Mouse (Mus musculus): ENCODE results near the gene Commd1. TPM values are rescaled to one million over a fixed set of nuclear protein-coding genes. Genes with fewer than 3 reads are reported as not detected.

Commd1 gene
- polyA plus RNA-seq, 1 experiment from 2014 or later: 222 TPM

DNA sequence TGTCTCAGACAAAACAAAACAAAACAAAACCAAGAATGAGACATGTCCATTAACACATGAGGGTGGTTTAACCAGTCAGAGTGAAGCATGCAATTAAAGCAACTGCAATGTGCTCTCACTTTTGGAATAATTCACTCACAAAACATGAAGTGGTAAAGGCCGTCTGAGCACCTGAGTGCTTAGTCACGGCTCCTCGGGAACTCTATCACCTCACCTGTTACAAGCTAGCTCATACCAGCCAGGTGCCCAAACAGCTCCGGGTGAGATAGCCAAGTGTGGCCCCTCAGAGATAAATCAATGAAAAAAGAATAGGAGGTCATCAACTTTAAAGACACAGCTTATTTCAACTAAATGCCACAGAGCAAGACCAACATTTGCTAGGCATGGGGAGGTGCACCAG is 127.6 kb downstream of the Commd1 start:
- H3K27ac ChIP-seq: peak overlapping the region; percentile 55; the same call in 1 of the 2 replicates
- WGBS (ENCODE audit: insufficient replicate concordance): 40% methylated on average over 4 of the region's 4 CpGs
- H3K4me3 ChIP-seq: no peak overlapping the region
- no peaks in the 10 kb centered on the region for H3K9me3 ChIP-seq (replicated peaks)
- ATAC-seq: no peak
- no peak overlapping the region for H3K4me2 ChIP-seq
- peaks cover 87% of the 10 kb centered on the region for H3K4me1 ChIP-seq
- H3K27me3 ChIP-seq (replicated peaks): peaks cover 12% of the 10 kb centered on the region
- peaks cover 2% of the 10 kb centered on the region; the same call in 1 of the 2 replicates for H3K36me3 ChIP-seq
- H3K9ac ChIP-seq: no peak overlapping the region

DNA sequence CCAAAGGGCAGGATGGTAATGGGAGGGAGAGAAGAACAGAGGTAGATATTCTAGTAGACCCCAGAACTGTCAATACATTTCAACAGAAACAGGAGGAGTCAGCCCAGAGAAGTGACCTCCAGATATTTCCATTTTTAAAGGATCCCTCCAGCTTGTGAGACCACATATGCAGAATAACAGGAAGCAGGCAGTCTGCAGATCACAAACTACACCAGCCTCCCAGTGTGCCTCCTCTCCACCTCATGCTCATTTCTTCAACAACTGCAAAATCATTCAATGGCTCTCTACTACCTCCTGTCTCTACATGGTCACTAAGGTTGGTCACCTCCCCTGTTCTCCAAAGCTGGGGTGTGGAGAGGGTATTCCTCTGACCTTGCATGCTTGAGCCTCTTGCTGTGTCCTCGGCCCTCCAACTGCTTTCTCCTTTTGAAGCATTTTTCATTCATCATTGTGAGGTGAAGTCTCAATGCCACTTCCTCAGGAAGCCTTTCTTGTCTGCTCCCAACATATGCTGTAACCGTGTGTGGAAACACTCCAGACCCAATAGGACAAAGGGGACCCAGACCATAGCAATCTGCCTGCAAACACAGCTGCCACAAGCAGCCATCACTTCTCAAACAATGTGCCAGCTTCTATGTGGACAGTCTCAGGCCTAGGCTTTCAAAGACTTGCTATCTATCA is 128.6 kb downstream of the Commd1 start:
- peaks cover 10% of the 10 kb centered on the region for H3K27me3 ChIP-seq (replicated peaks)
- H3K36me3 ChIP-seq: peaks cover 2% of the 10 kb centered on the region; the same call in 1 of the 2 replicates
- H3K9me3 ChIP-seq (replicated peaks): no peaks in the 10 kb centered on the region
- H3K4me1 ChIP-seq: peaks cover 92% of the 10 kb centered on the region
- H3K4me2 ChIP-seq: 0 out of 2 replicates have a peak overlapping the region, but pooled peaks have one; percentile 13
- H3K9ac ChIP-seq: no peak overlapping the region
- ATAC-seq: no peak
- WGBS (ENCODE audit: insufficient replicate concordance): 25% methylated on average over 2 of the region's 2 CpGs
- H3K27ac ChIP-seq: peak overlapping the region; percentile 55
- no peak overlapping the region for H3K4me3 ChIP-seq

DNA sequence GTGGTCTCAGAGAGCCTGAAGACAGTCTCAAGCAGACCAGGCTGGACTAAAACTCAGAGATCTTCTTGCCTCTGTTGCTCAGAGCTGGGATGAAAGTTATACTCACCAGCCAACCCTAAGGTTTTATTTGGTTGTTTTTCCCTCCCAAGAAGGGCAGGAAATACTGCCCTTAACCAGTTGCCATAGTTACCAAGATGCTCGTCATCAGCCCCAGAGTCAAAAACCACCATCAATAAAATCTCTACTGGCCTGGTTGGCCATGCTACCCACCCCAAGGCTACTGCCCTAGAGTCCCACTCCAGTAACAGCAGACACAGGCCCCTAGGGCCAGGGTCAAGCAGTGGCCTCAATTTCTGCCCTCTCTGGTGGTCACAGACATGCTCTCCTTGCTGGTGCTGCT is 129.7 kb downstream of the Commd1 start:
- ATAC-seq: no peak
- H3K4me2 ChIP-seq: no peak overlapping the region

DNA sequence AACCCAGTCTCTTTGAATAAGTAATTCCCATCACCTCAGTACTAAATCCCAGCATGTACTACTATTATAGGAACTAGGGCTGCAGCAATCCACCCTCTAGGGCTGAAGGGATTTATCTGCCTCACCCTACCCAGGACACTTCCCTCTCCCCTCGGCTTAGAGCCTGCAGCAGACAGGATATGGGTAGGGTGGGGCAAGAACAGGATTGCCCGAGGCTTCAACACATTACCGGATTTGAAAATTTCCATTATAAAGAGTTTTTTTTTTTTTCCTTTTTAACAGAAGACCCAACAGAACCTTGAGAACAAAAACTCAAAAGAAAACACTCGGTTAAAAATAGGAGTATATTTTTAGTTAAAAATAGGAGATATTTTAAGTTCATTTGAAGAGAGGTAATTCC is 130.8 kb downstream of the Commd1 start:
- Histone ChIP-seq H3K9ac (no peak overlapping the region), H3K4me2 (no peak overlapping the region), H3K27me3 (replicated peaks) (no peaks in the 10 kb centered on the region), H3K4me3 (no peak overlapping the region), H3K27ac (no peak overlapping the region), H3K36me3 (peaks cover 2% of the 10 kb centered on the region; the same call in 1 of the 2 replicates), H3K4me1 (peaks cover 95% of the 10 kb centered on the region), H3K9me3 (replicated peaks) (no peaks in the 10 kb centered on the region)
- ATAC-seq: no peak
- 20% methylated on average over 4 of the region's 4 CpGs for WGBS (ENCODE audit: insufficient replicate concordance)

More for the DNA sequence above, 129.7 kb downstream of the Commd1 start:
- Histone ChIP-seq H3K27ac (peak overlapping the region; percentile 55), H3K36me3 (peaks cover 2% of the 10 kb centered on the region; the same call in 1 of the 2 replicates), H3K4me1 (peaks cover 92% of the 10 kb centered on the region), H3K27me3 (replicated peaks) (no peaks in the 10 kb centered on the region), H3K9ac (no peak overlapping the region), H3K4me3 (no peak overlapping the region), H3K9me3 (replicated peaks) (no peaks in the 10 kb centered on the region)
- WGBS (ENCODE audit: insufficient replicate concordance): 57% methylated on average over 1 of the region's 1 CpGs

DNA sequence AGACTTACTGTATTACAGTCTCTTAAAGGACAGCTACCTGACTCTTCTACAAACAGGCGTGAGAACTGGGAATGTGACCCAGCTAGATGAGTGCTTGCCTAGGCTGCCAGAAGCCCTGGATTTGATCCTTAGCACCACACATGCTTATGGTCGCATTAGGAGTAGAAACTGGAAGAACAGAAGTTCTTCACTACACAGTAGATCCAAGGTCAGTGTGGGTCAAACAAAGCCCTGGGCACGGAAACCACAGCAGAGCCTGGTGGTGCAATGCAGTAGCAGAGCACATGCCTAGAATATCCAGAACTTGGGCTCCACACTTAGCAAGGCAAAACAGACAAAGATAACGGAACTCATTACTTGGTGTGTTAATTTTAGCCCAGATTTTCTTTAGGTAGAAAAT is 132.1 kb downstream of the Commd1 start:
- no peaks in the 10 kb centered on the region for H3K9me3 ChIP-seq (replicated peaks)
- H3K4me2 ChIP-seq: no peak overlapping the region
- H3K27ac ChIP-seq: no peak overlapping the region
- H3K36me3 ChIP-seq: peaks cover 2% of the 10 kb centered on the region; the same call in 1 of the 2 replicates
- ATAC-seq: no peak
- H3K27me3 ChIP-seq (replicated peaks): no peaks in the 10 kb centered on the region
- no peak overlapping the region for H3K4me3 ChIP-seq
- peaks cover 97% of the 10 kb centered on the region for H3K4me1 ChIP-seq
- WGBS (ENCODE audit: insufficient replicate concordance): 52% methylated on average over 4 of the region's 4 CpGs
- no peak overlapping the region for H3K9ac ChIP-seq

DNA sequence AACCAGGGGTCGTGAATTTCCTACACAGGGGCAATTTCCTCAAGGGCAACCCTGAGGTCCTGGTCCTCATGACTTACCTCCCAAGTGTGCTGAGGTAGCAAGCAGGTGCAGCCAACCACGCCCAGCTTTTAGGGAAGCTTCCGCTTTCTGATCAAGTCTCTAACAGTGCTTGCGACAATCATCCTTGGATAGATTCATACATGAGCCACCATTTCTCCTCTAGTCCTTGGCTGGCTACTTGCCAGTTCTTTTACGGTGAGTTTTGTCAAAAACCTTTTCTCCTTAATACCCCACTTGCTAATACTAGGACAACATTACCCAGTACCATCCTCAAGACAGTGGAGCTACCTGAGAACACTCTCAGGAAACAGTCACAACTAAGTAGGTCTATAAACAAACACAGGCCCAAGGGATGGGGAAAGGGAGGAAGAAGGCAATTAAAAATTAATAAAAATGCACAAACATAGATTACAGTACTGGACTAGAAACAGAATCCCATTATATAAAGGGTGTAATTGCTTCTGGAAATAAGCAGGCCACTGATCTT is 133.5 kb downstream of the Commd1 start:
- Histone ChIP-seq H3K9me3 (replicated peaks) (no peaks in the 10 kb centered on the region), H3K4me1 (peaks cover 97% of the 10 kb centered on the region), H3K4me3 (no peak overlapping the region), H3K27me3 (replicated peaks) (no peaks in the 10 kb centered on the region), H3K27ac (peak overlapping the region; percentile 75), H3K9ac (peak overlapping the region; percentile 10; the same call in 1 of the 2 replicates), H3K36me3 (peaks cover 2% of the 10 kb centered on the region; the same call in 1 of the 2 replicates), H3K4me2 (peak overlapping the region; percentile 49)
- WGBS (ENCODE audit: insufficient replicate concordance): 35% methylated on average over 5 of the region's 5 CpGs
- ATAC-seq: no peak

DNA sequence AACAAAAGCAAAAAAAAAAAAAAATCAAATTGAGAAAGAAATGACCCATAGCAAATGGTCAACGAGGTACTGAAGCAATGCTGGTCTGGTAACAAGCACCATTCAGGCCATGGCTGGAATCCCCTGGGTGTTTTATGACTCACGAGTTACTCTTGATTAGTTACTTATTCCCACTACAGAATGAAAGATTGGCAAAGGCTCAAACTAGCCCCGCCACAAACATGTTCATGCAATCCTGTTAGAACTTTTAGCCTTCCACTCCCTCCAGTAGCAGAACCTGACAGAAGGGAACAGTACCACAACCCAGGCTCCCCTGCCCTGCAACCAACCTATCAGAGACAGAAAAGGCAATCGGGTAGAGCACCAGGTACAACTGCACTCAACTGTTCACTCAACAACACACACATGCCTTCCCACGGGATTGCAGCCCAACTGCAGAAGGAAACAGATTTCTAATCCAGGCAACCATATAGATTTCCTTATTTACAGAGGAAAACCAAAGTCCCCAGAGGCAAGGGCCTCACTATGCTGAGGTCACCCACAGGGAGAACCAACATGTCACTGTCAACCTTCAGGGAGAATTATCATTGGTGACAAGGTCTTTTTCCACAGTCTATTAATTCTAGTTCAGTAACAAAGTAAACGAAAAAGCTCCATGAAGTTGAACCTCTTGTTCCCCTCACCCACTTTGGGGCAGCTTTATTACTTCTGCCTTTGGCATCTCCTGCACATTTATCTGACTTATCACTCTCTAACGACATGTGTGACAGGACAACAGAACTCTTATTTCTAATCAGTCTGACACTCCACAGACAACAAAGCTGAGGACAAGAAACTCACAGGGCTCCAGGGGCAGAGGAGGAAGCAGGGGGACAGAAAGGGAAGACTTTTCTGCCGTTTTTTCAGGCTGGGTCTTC is 134.2 kb downstream of the Commd1 start:
- no peaks in the 10 kb centered on the region for H3K27me3 ChIP-seq (replicated peaks)
- no peaks in the 10 kb centered on the region for H3K9me3 ChIP-seq (replicated peaks)
- H3K4me3 ChIP-seq: no peak overlapping the region
- WGBS (ENCODE audit: insufficient replicate concordance): 34% methylated on average over 8 of the region's 8 CpGs
- peak; percentile 30; the same call in 1 of the 2 replicates for ATAC-seq
- 0 out of 2 replicates have a peak overlapping the region, but pooled peaks have one; percentile 10 for H3K9ac ChIP-seq
- H3K36me3 ChIP-seq: no peaks in the 10 kb centered on the region
- peak overlapping the region; percentile 49 for H3K4me2 ChIP-seq
- peak overlapping the region; percentile 75 for H3K27ac ChIP-seq
- peaks cover 97% of the 10 kb centered on the region for H3K4me1 ChIP-seq

DNA sequence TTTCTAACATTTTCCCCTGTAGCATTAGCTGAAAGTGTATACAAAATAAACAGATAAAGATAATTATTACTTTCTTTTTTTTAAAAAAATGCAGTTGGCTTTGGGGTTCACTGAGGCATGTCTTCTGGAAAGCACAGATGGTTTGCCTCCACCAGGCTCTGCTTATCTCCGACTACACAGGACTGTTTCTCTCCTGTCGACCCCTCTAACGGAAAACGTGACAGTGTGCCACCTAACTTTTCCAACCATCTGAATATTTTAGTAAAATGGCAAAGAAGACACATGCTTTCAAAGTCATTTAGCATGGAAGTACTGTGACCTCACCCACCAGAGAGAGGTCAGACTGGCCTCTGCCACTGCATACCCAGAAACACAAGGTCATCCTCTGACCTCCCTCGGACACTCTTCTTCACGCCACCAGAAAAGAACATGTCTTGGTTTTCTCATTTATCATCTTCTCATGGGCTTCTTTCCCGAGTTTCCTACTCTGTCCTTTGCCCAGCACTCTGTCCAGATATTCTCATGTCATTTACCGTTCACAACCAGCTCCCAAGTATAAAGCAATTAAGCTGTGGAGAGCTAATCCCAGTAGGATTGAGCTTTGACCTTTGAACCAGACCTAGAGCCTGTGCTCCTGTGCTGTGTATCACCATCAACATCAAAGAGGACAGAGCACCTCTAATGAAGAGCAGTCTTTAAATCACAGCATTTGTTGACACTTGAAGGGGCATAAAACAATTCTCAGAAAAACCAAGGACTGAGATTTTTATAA is 135.0 kb downstream of the Commd1 start:
- Histone ChIP-seq H3K27me3 (replicated peaks) (no peaks in the 10 kb centered on the region), H3K9ac (no peak overlapping the region), H3K4me1 (peaks cover 97% of the 10 kb centered on the region), H3K4me2 (peak overlapping the region; percentile 48), H3K36me3 (no peaks in the 10 kb centered on the region), H3K27ac (peak overlapping the region; percentile 70), H3K4me3 (no peak overlapping the region), H3K9me3 (replicated peaks) (no peaks in the 10 kb centered on the region)
- peak; percentile 48; the same call in 1 of the 2 replicates for ATAC-seq
- WGBS (ENCODE audit: insufficient replicate concordance): 19% methylated on average over 8 of the region's 8 CpGs

Other genes with a start within 250 kb of the Commd1 start
- gene B3gnt2, start 121.4 kb downstream of the Commd1 start, polyA plus RNA-seq (2016; fragmentation: Nextera tagmentation; extraction: Ambion mirVana): 4.8 and 5.5 TPM in 2 replicates
- 2.3 and 2.8 TPM in 2 replicates for gene Zrsr1, start 10.4 kb downstream of the Commd1 start, polyA plus RNA-seq (2016; fragmentation: Nextera tagmentation; extraction: Ambion mirVana)
- 10.2 and 10.9 TPM in 2 replicates for gene Gm28048, start 292 bp downstream of the Commd1 start, polyA plus RNA-seq (2016; fragmentation: Nextera tagmentation; extraction: Ambion mirVana)
- gene Cct4, start 8.1 kb upstream of the Commd1 start, polyA plus RNA-seq (2016; fragmentation: Nextera tagmentation; extraction: Ambion mirVana): 240 and 269 TPM in 2 replicates
- gene Fam161a, start 25.1 kb upstream of the Commd1 start, polyA plus RNA-seq (2016; fragmentation: Nextera tagmentation; extraction: Ambion mirVana): 0.65 and 0.85 TPM in 2 replicates